Mouse (Mus musculus): ENCODE data around the gene Foxn3.

Gene Foxn3

GRCm38 (mm10) chr12:99562073-99562866 is 1.1 kb downstream of the Foxn3 start:
- DNase-seq (ENCODE audit: low read depth, low spot score) = no peak

DNA sequence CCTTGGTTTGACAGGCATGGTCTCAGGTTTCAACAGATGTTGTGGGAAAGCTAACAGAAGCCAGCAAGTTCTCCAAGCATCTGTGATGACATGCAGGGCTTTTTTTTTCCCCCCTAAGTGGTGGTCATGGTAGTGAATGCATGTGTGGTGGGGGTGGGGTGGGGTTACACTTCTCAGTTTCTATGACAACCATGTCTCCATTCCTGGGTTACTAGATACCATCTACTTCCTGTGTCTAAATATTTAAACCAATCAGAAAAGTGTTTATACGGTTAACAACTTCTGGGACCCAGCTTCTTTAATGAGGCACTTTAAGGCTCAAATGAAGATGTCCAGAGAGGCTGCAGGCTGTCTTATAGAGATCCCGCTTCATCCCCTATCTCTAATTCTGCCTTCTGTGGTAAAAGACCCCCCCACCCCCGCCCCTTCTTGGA is 2.0 kb downstream of the Foxn3 start:
- DNase-seq (ENCODE audit: low read depth, low spot score) = no peak

DNA sequence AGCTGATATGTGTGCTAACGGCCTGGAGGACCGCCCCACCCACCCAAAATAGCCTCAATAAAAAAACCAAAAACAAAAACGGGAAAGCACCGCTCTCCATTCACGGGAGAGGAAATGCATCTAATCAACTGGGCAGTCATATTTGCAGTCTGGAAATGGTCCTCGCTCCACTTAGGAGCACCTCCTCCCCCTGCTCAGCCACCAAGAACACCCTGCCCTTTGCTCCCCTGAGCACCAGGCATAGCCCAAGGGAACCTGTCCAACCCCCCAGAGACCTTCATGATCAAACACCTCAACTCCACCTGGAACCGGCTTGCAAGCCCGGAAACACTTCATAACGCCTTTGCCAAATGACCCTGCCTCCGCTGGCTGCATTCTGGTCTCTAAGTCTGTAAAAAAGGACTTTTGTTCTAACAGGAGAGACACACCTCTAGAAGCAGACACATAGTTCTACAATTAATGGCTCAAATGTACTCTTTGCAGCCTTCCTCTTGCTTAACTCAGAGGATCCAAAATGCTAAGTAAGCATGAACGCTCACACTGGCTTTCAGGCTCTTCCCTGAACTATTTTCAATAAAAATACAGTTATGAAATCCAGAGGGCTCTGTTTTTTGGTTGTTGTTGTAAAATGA is 2.6 kb downstream of the Foxn3 start:
- DNase-seq (ENCODE audit: low read depth, low spot score) = no peak

DNA sequence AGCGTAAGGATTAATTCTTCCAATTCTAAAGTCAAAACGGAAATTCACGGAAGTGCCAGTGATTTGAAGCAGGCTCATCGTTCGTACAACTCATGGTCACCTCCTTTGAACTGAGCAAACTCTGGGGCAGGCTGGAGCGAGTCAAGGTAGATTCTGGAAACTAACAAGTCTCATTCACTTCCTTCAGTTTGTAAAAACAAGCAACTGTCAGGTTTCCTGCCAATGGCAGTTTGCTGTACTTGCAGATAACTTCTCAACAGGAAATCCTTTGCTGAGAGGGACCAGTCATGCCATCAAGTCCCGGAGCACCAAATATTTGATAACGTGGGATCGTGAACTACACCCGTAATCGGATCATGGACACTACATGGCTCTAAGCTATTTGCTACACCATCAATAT is 3.9 kb downstream of the Foxn3 start:
- no peak for DNase-seq (ENCODE audit: low read depth, low spot score)

DNA sequence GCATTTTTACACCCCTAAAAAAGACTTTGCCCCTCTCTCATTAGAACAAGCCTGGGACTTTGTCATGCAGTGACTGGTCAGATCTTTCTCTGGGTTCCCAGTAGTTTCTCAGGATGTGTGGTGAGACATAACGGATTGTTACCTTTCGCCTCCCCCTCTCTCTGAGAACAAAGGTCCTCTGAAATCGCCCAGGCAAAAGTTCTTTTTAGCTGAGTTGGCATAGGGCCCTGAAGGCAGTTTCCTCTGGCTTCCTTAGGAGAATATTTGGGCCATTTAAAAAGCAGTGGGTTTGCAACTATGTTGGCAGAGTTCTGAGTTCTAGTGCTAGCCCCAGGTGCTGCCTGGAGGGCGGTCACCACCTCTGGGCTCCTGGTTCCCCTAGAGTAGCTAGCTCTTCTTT is 4.9 kb downstream of the Foxn3 start:
- no peak for DNase-seq (ENCODE audit: low read depth, low spot score)

DNA sequence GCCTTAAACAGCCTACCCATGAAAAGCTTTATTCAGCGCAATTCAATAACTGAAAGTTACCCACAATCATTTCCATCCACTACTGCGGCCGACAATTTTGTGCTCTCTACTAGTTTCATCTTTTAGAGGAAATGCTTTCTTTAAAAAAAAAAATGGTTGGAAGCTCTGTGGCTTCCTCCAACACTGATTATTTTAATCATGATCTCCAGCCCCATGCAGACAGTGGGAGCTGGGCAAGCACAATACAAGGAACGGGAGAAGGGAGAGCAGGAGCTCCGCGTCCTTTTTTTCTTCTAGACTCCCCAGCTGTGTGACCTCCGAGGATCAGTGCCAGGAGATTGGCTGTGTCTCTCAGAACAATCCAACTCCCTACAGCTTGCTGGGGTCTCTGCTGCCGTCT is 5.9 kb downstream of the Foxn3 start:
- no peak for DNase-seq (ENCODE audit: low read depth, low spot score)

DNA sequence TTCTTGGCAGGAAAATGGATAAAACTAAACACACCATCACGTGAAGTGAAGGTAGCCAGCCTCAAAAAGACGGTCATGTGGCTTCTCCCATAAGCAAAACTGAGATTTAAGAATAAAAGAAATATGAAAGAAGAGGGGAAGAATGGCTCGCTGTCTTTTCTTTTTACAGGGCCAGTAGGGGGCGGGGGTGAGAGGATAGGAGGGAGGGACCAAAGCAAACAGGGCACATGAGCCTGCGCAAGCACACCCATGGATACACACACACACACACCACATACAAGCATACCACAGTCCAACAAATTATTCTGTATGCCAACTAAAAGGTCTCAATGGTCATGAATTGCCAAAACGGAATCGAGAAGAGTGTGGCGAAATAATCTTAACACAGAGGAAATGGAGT is 12.8 kb downstream of the Foxn3 start:
- no peak for DNase-seq (ENCODE audit: low read depth, low spot score)

DNA sequence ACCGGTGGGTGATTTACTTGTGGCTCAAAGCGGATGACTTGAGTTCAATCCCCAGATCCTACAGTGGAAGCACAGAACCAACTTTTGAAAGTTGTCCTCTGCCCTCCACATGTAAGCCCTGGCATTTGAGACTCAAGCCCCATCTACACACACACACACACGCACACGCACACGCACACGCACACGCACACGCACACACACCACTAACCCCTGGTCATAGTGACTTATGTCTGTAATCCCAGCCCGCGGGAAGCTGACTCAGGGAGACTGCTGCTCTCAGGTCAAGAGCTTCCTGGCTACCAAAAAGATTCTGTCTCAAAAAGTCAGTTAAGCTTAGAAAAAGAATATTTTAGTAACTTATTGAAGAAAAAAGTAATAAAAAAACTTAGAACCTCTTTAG is 13.6 kb downstream of the Foxn3 start:
- no peak for DNase-seq (ENCODE audit: low read depth, low spot score)

DNA sequence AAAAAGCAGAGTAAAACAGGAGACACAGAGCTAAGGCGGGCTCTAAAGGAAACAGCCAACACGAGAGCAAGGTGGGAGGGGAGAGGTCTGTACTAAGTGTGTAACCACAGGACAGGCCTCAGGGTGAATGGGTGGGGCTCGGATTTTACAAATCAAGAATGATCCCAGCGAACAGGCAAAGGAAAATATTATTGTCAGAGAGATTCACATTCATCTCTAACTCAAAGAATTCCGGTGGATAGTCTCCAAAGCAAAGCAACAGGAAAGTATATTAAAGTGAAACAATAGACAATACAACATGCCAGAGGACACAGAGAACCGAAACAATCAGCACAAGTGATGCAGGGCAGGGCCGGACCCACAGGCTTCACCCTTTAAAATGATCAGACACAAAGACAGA is 15.0 kb downstream of the Foxn3 start:
- no peak for DNase-seq (ENCODE audit: low read depth, low spot score)

- DNase-seq (ENCODE audit: low read depth, low spot score) = no peak
Observed at GRCm38 (mm10) chr12:99547295-99547694, 16.1 kb downstream of the Foxn3 start.

- no peak for DNase-seq (ENCODE audit: low read depth, low spot score)
Observed at GRCm38 (mm10) chr12:99545270-99545770, 18.1 kb downstream of the Foxn3 start.

DNA sequence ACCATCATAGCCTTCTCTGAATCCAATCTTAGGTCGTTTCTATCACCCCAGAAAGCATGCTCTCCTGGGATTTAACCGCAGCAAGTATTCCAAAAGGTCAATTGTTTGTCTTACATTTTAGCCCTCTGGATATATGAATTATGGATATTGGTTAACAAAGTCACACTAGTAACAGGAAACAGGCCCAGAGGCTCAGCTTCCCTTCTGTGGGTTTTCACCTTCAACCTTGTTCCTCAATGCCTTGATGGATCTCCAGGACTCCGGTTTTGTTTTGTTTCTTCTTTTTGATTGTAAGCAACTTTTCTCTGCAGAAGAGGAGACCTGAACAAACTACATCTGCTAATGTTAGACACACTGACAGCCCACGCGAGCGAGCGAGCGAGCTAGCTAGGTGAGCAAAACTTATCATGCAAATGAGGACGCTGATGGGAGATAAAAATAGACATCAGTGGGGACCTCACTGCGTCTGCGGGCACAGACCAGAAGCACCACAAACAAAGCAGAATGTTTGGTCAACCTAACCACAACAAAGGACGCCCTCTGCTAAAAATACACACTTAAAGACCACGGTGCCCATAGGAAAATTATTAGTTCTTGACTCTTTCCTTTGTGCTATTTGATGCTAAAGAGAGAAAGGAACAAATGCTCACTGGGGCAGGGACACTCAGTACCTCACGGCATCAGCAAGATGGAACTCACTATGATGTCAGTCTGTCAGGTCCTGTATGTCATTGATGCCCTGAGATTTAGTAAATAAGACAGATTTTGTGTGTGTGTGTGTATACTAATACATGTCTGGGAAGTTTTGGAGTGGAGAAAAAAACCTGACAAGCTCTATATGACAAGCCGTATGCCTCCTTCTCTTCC is 18.9 kb downstream of the Foxn3 start:
- DNase-seq (ENCODE audit: low read depth, low spot score) = no peak

- DNase-seq (ENCODE audit: low read depth, low spot score) = no peak
Observed at GRCm38 (mm10) chr12:99543421-99544195, 19.8 kb downstream of the Foxn3 start.

DNA sequence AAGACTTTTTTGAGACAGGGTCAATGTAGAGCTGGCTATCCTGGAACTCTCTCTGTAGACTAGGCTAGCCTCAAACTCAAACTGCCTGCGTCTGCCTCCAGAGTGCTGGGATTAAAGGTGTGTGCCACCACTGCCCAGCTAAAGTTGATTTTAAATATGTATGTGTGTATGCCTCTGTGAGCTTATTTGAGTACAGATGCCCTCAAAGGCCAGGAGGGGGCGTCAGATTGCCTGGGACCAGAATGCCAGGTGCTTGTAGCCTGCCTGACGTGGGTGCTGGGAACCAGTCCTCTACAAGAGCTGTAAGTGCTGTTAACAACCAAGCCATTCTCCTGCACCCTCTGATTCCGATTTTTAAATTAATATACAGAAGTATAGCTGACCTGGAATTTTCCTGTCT is 23.2 kb downstream of the Foxn3 start:
- no peak for DNase-seq (ENCODE audit: low read depth, low spot score)

- DNase-seq (ENCODE audit: low read depth, low spot score) = no peak
Observed at GRCm38 (mm10) chr12:99537316-99537715, 26.1 kb downstream of the Foxn3 start.

- no peak for DNase-seq (ENCODE audit: low read depth, low spot score)
Observed at GRCm38 (mm10) chr12:99536426-99536825, 27.0 kb downstream of the Foxn3 start.

GRCm38 (mm10) chr12:99532342-99532741 is 31.0 kb downstream of the Foxn3 start:
- DNase-seq (ENCODE audit: low read depth, low spot score) = no peak

DNA sequence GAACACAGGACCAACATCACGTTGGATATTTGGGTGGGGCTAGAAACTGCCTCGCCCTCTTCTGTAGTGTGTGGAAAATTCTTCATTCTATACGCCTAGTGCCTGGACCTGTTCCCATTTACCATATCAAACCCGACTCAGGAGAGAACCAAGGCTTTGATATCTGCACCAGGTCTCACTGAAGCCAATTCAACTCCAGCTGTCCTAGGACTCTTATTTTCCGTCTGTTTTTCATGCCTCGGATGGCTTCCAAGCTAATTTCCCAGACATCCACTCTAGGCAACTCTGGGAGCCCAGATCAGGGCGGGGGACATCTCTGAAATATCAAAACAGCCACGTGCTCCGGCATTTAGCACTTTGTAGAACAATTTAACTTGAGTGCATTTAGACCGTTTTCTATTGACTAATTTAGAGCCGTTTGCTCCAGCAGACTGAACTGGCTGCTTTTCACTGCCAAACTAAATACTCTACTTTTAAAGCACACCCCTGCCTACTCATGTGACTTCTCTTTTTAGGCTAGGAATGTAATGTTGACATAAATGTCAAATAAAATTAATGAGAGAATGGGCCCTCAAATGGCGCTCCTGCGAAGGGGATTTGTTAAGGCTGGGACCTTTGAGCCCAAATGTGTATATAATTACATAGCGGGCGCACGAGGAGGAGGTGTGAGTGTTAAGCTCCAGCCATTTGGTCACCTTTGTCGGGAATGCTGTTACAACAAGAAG is 33.5 kb downstream of the Foxn3 start:
- DNase-seq (ENCODE audit: low read depth, low spot score) = no peak

GRCm38 (mm10) chr12:99528958-99529357 is 34.4 kb downstream of the Foxn3 start:
- no peak for DNase-seq (ENCODE audit: low read depth, low spot score)

DNA sequence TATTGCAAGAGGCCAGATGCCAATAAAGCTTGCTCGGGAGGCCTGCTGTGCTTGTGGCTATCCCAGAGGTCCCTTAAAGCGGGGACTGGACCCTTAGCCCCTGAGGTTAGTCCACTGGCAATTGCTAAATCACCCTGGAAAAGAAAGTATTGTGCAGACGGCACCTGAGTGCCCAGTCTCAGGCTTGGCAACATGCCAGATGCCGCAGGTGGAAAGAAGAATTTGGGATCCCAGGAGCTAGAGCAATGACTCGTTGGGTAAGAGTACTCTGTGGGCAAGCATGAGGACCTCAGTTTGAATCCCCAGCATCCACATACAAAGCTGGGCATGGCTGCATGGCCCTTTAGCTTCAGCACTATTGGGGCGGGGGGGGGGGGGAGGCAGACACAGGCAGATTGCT is 35.9 kb downstream of the Foxn3 start:
- DNase-seq (ENCODE audit: low read depth, low spot score) = no peak

All from brain, embryonic 18.5 days (tissue).